Mouse (Mus musculus): ENCODE results near the gene Ccdc170.

GRCm38 (mm10) chr10:4460201-4460600, 22.1 kb upstream of the Ccdc170 start:
- no peak for TF ChIP-seq CTCF (IDR thresholded peaks at IDR 0.05; ENCODE audit: extremely low read depth, insufficient read length, insufficient replicate concordance, low read depth, low read length)
- TF ChIP-seq POLR2A (IDR thresholded peaks at IDR 0.05; ENCODE audit: low read depth, low read length), result no peak

Measured in small intestine, adult 2 months (tissue).